ENCODE assay signal across 1 mouse cellular context in the genomic region with DNA sequence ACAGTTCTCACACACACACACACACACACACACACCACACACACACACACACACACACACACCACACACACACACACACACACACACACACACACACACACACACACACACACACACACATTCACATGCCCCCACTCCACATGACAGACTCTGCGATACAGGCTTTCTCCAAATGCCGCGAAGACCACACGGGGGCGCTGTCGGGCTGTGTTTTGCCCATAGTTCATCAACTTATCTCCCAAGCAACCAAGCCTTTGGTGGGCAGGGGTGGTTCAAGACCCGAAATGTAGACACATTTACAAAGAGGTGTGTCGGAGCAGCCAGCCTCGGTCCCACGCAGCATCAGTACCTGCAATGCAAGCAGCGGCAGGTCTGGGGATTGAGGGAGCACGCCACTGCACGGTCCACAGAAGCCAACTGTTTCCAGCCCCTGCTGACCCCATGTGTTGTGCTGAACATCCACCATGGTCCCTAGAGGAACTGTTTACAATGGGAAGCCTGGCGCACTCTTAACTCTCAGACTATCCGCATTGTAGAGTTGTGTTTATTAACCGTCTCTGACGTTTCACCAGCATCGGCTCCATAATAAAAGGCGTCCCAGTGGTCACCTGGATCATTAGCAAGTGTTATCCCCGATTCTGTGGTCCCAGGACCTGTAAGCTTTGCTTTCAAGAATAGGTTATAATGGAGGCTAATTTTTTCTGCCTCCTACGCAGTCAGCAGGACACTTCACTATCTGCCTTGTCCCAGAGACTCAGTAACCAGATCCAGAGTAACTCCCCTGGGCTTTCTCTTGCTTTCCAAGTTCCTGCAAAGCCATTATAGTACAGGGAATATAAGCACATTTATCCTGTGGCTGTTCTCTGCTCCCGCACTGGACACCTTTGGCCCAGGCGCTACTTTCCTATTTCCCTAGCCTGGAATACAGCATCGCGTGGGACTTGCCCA.
TF ChIP-seq lines count a peak whose summit lies in the region.

No protein-coding gene starts in this region.

TF ChIP-seq in CH12.LX, 34 proteins besides CTCF, POLR2A, EP300 and RAD21:
- TF ChIP-seq NRF1 (IDR thresholded peaks at IDR 0.05; ENCODE audit: low read depth, low read length): no peak; the same call in 1 of the 2 replicates
- peak; percentile 47; the same call in 1 of the 2 replicates for TF ChIP-seq MXI1 (IDR thresholded peaks at IDR 0.05; ENCODE audit: low read depth, low read length)
- TF ChIP-seq GABPA (IDR thresholded peaks at IDR 0.05; ENCODE audit: insufficient replicate concordance, low read depth, low read length): no peak
- peak; percentile 54 for TF ChIP-seq BHLHE40 (IDR thresholded peaks at IDR 0.05; ENCODE audit: low read depth, low read length)
- 0 out of 2 replicates have a peak, but pooled peaks have one; percentile 43 for TF ChIP-seq MAX (IDR thresholded peaks at IDR 0.05; ENCODE audit: low read length)
- 0 out of 2 replicates have a peak, but pooled peaks have one; percentile 33 for TF ChIP-seq MEF2A (IDR thresholded peaks at IDR 0.05; ENCODE audit: borderline replicate concordance, low read depth, low read length)
- TF ChIP-seq CHD2 (IDR thresholded peaks at IDR 0.05; ENCODE audit: low read length): no peak
- peak; percentile 77 for TF ChIP-seq MAZ (IDR thresholded peaks at IDR 0.05; ENCODE audit: low read depth, low read length)
- peak; percentile 76 for TF ChIP-seq SMC3 (IDR thresholded peaks at IDR 0.05; ENCODE audit: low read depth, low read length)
- no peak for TF ChIP-seq ZMIZ1 (IDR thresholded peaks at IDR 0.05; ENCODE audit: low read depth, low read length)
- no peak for TF ChIP-seq RCOR1 (conservative IDR thresholded peaks at IDR 0.05; ENCODE audit: low read depth, low read length)
- no peak for TF ChIP-seq JUN (IDR thresholded peaks at IDR 0.05; ENCODE audit: insufficient read depth, low read depth, low read length)
- no peak for TF ChIP-seq MAFK (IDR thresholded peaks at IDR 0.05; ENCODE audit: insufficient replicate concordance, low read length)
- TF ChIP-seq ZNF384 (IDR thresholded peaks at IDR 0.05; ENCODE audit: low read depth, low read length): no peak
- no peak for TF ChIP-seq PAX5 (IDR thresholded peaks at IDR 0.05; ENCODE audit: low read length)
- no peak for TF ChIP-seq E2F4 (IDR thresholded peaks at IDR 0.05; ENCODE audit: insufficient replicate concordance, low read depth, low read length)
- TF ChIP-seq USF1 (IDR thresholded peaks at IDR 0.05; ENCODE audit: low read depth, low read length): no peak
- peak; percentile 47; the same call in 1 of the 2 replicates for TF ChIP-seq NELFE (IDR thresholded peaks at IDR 0.05; ENCODE audit: low read depth, low read length)
- no peak for TF ChIP-seq POLR2AphosphoS2 (IDR thresholded peaks at IDR 0.05; ENCODE audit: low read depth, low read length)
- no peak for TF ChIP-seq ETS1 (conservative IDR thresholded peaks at IDR 0.05; ENCODE audit: low read depth, low read length)
- no peak for TF ChIP-seq USF2 (conservative IDR thresholded peaks at IDR 0.05; ENCODE audit: low read depth, low read length)
- TF ChIP-seq JUND (conservative IDR thresholded peaks at IDR 0.05; ENCODE audit: low read depth, low read length): no peak
- no peak for TF ChIP-seq TBP (conservative IDR thresholded peaks at IDR 0.05; ENCODE audit: low read depth, low read length)
- TF ChIP-seq SIN3A (IDR thresholded peaks at IDR 0.05; ENCODE audit: low read length): peak; percentile 82; the same call in 1 of the 2 replicates
- no peak for TF ChIP-seq TCF12 (IDR thresholded peaks at IDR 0.05; ENCODE audit: low read depth, low read length)
- 0 out of 2 replicates have a peak, but pooled peaks have one; percentile 12 for TF ChIP-seq ELF1 (IDR thresholded peaks at IDR 0.05; ENCODE audit: low read depth, low read length)
- TF ChIP-seq HCFC1 (IDR thresholded peaks at IDR 0.05; ENCODE audit: low read depth, low read length): no peak
- TF ChIP-seq MYC (IDR thresholded peaks at IDR 0.05; ENCODE audit: low read depth, low read length): peak; percentile 42; the same call in 1 of the 2 replicates
